8 mouse cellular contexts compared by ENCODE assay signal in the genomic region with DNA sequence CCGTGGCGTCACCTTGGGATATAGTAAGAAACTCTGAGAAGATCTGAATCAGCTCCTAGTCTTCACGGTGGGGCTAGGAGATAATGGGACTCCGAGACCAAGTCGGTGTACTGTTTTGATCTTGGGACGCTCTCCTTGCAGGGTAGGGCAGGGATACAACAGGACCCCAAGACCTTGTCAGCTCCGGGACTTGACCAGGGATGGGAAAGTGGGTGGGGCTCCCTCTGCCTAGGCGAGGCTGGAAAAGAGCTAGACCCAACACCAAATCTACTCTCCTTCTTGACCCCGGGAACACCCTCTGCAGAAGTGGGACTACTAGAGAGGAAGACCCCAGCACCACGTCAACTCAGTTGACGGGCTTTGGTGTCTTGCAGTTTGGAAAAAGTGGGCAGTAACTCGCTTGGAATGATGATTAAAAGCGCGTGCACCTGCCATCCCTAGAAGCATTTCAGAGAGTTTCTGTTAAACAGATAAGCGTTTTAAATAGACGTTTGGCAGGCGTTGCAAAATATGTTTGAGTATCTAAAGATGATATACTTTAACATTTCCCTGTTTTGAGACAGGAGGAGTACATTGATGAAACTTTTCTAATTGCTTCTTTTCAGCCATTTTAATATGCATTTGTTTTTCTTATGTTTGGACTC. TPM values are rescaled to one million over a fixed set of nuclear protein-coding genes. Genes with fewer than 3 reads are reported as not detected.
A peak's percentile ranks its signal among the peaks of the same experiment; 100 is the strongest.
DNase-seq lines count a peak whose midpoint lies in the region; ATAC-seq and TF ChIP-seq lines count a peak whose summit lies in the region.

No protein-coding gene starts in this region.

- peak overlapping the region; percentile 62 for H3K4me3 ChIP-seq in left cerebral cortex, adult 2 months
- peak overlapping the region; percentile 87 for H3K4me3 ChIP-seq in heart, postnatal 0 days (ENCODE audit: low read depth, low read length)
- peak overlapping the region; percentile 94 for H3K4me3 ChIP-seq in liver, embryonic 16.5 days (ENCODE audit: low read depth, low read length)

- H3K27me3 ChIP-seq in heart, postnatal 0 days (ENCODE audit: control insufficient read depth, insufficient read depth, low read length), result no peaks in the 10 kb centered on the region
- H3K27me3 ChIP-seq in liver, embryonic 16.5 days (ENCODE audit: control insufficient read depth, insufficient read depth, low read depth, low read length), result no peaks in the 10 kb centered on the region

- DNase-seq in left cerebral cortex, adult 2 months (ENCODE audit: extremely low spot score in 1 of 2, low spot score in 2 of 2), result no peak
- DNase-seq in left cerebral cortex, postnatal 10 days (ENCODE audit: extremely low spot score in 1 of 2, low spot score in 2 of 2), result no peak
- no peak for DNase-seq in heart, postnatal 0 days (ENCODE audit: low spot score)
- peak; percentile 18 to 26 for DNase-seq in spleen, postnatal 14 days (ENCODE audit: low spot score in 2 of 2)
- no peak for DNase-seq in urinary bladder, postnatal 25 days (ENCODE audit: low spot score)
- no peak for DNase-seq in layer of hippocampus, adult 9-11 months

- H3K9ac ChIP-seq in heart, postnatal 0 days (replicated peaks; ENCODE audit: low read depth, low read length), result peak overlapping the region; percentile 63
- H3K9ac ChIP-seq in liver, embryonic 16.5 days (ENCODE audit: low read depth, low read length), result peak overlapping the region; percentile 92

- H3K4me1 ChIP-seq in heart, postnatal 0 days (ENCODE audit: control insufficient read depth, insufficient read depth), result peaks cover 17% of the 10 kb centered on the region; the same call in 1 of the 2 replicates
- peaks cover 16% of the 10 kb centered on the region for H3K4me1 ChIP-seq in liver, embryonic 16.5 days (ENCODE audit: control insufficient read depth, low read depth, low read length)

- peak overlapping the region; percentile 99 for H3K4me2 ChIP-seq in heart, postnatal 0 days (ENCODE audit: low read depth, low read length)
- H3K4me2 ChIP-seq in liver, embryonic 16.5 days (ENCODE audit: low read depth, low read length), result peak overlapping the region; percentile 76

- peaks cover 18% of the 10 kb centered on the region for H3K36me3 ChIP-seq in heart, postnatal 0 days (replicated peaks; ENCODE audit: control insufficient read depth, insufficient read depth, low read length)
- peaks cover 22% of the 10 kb centered on the region for H3K36me3 ChIP-seq in liver, embryonic 16.5 days (ENCODE audit: control insufficient read depth, insufficient read depth)

- TF ChIP-seq EP300 in heart, postnatal 0 days (IDR thresholded peaks at IDR 0.05; ENCODE audit: low read depth), result no peak

- ATAC-seq in common myeloid progenitor, adult 5-6 weeks (replicated peaks; ENCODE audit: low read depth, poor library complexity, severe bottlenecking), result peak; percentile 15
- peak; percentile 11 for ATAC-seq in heart, postnatal 0 days (ENCODE audit: insufficient read depth, low read depth)
- peak; percentile 42 for ATAC-seq in liver, embryonic 16.5 days (ENCODE audit: low read depth)

- WGBS in heart, postnatal 0 days, result under 1% methylated on average over 17 of the region's 17 CpGs
- WGBS in liver, embryonic 16.5 days (ENCODE audit: insufficient replicate concordance), result under 1% methylated on average over 17 of the region's 17 CpGs

- no peak for TF ChIP-seq CTCF in left cerebral cortex, adult 2 months (IDR thresholded peaks at IDR 0.05)
- no peak for TF ChIP-seq CTCF in heart, postnatal 0 days (IDR thresholded peaks at IDR 0.05; ENCODE audit: low read depth)

- H3K9me3 ChIP-seq in heart, postnatal 0 days (replicated peaks; ENCODE audit: control insufficient read depth, low read length), result no peaks in the 10 kb centered on the region
- H3K9me3 ChIP-seq in liver, embryonic 16.5 days (replicated peaks; ENCODE audit: control insufficient read depth, low read length), result no peaks in the 10 kb centered on the region

- H3K27ac ChIP-seq in left cerebral cortex, adult 2 months, result no peak overlapping the region
- no peak overlapping the region; the same call in 1 of the 2 replicates for H3K27ac ChIP-seq in heart, postnatal 0 days (ENCODE audit: low read depth)
- H3K27ac ChIP-seq in liver, embryonic 16.5 days (ENCODE audit: low read length), result peak overlapping the region; percentile 90

- intact Hi-C loops in left cerebral cortex, adult 2 months (cut with DNase I), result no loop called here
- intact Hi-C loops in left cerebral cortex, postnatal 10 days (cut with DNase I), result no loop called here

RNA-seq across cellular contexts. Expression of a gene that starts 0.8 kb away (rescaled TPM):
- under 1 TPM; 0.48 to 0.51 TPM for total RNA-seq in left cerebral cortex, adult 2 months (2021)
- total RNA-seq in left cerebral cortex, postnatal 10 days (2021), result 1 to 10 TPM; 2.0 to 2.2 TPM
- total RNA-seq in common myeloid progenitor, adult 5-6 weeks (2017), result 44.0 and 51.2 TPM in 2 replicates
- 13.6 and 15.1 TPM in 2 replicates for total RNA-seq in heart, postnatal 0 days (2014; rRNA removed; ENCODE audit: low replicate concordance)
- 3.1 and 3.8 TPM in 2 replicates for polyA plus RNA-seq in heart, postnatal 0 days (2015; fragmentation: Nextera tagmentation; extraction: Ambion mirVana)
- polyA plus RNA-seq in liver, embryonic 16.5 days (2015; fragmentation: Nextera tagmentation; extraction: Ambion mirVana), result 8.7 and 9.3 TPM in 2 replicates

RNA-seq across cellular contexts. Expression of a gene that starts 33.3 kb away (rescaled TPM):
- 10 to 100 TPM; 26.8 to 27.4 TPM for total RNA-seq in left cerebral cortex, adult 2 months (2021)
- total RNA-seq in left cerebral cortex, postnatal 10 days (2021), result 10 to 100 TPM; 28.8 to 35.4 TPM
- total RNA-seq in common myeloid progenitor, adult 5-6 weeks (2017), result 21.2 and 28.9 TPM in 2 replicates
- total RNA-seq in heart, postnatal 0 days (2014; rRNA removed; ENCODE audit: low replicate concordance), result 9.2 and 13.6 TPM in 2 replicates
- 3.7 and 4.5 TPM in 2 replicates for polyA plus RNA-seq in heart, postnatal 0 days (2015; fragmentation: Nextera tagmentation; extraction: Ambion mirVana)
- polyA plus RNA-seq in liver, embryonic 16.5 days (2015; fragmentation: Nextera tagmentation; extraction: Ambion mirVana), result 2.2 TPM in 2 replicates

RNA-seq across cellular contexts. Expression of a gene that starts 46.2 kb away (rescaled TPM):
- total RNA-seq in left cerebral cortex, adult 2 months (2021), result not detected
- total RNA-seq in left cerebral cortex, postnatal 10 days (2021), result not detected
- not detected in 2 replicates for total RNA-seq in common myeloid progenitor, adult 5-6 weeks (2017)
- not detected in 2 replicates for total RNA-seq in heart, postnatal 0 days (2014; rRNA removed; ENCODE audit: low replicate concordance)
- polyA plus RNA-seq in heart, postnatal 0 days (2015; fragmentation: Nextera tagmentation; extraction: Ambion mirVana), result not detected in 2 replicates
- 36.3 and 39.9 TPM in 2 replicates for polyA plus RNA-seq in liver, embryonic 16.5 days (2015; fragmentation: Nextera tagmentation; extraction: Ambion mirVana)

Comparison
In these comparisons a context has a peak if more than half of its experiments do, and no peak if none do; other contexts are left out.
1. DNase-seq: peak in spleen, postnatal 14 days (2 of 2); none in left cerebral cortex, adult 2 months (0 of 2), left cerebral cortex, postnatal 10 days (0 of 2), heart, postnatal 0 days (single experiment), urinary bladder, postnatal 25 days (single experiment) and layer of hippocampus, adult 9-11 months (single experiment).
2. Peak in every context shown above with its lines, with median percentiles within 50 percentile points of each other: H3K4me3 ChIP-seq and ATAC-seq.